Mouse (Mus musculus) telencephalon, adult 2 months (tissue): Measurements from ENCODE around the gene Atcay.
A peak's percentile ranks its signal among the peaks of the same experiment; 100 is the strongest.
"Not testable (repeated sequence)": the region's sequence is repeated elsewhere in the genome, so short reads cannot be mapped to it uniquely, and the experiment has no call there.

Experiments
- DNase-seq: peaks from one replicate; pipeline ENCODE4 v3.0.0-alpha.2; 2011; ENCODE audit warnings: low read depth, low spot score

The Atcay gene

GRCm38 (mm10) chr10:81179451-81180342 is 50.9 kb downstream of the Atcay start:
- DNase-seq = no peak

- DNase-seq = no peak
Measured at GRCm38 (mm10) chr10:81178927-81179326, 51.7 kb downstream of the Atcay start.

- no peak for DNase-seq
Measured at GRCm38 (mm10) chr10:81177958-81178712, 52.5 kb downstream of the Atcay start.

- DNase-seq = no peak
Measured at GRCm38 (mm10) chr10:81177491-81177925, 53.1 kb downstream of the Atcay start.

- peak; percentile 85 for DNase-seq
Measured at GRCm38 (mm10) chr10:81176466-81177271, 54.0 kb downstream of the Atcay start, which contains the start of gene Eef2. TSS of gene Eef2 (plus strand) at chr10:81176631.

GRCm38 (mm10) chr10:81175936-81176465 is 54.6 kb downstream of the Atcay start:
- no peak for DNase-seq

GRCm38 (mm10) chr10:81175345-81175701 is 55.3 kb downstream of the Atcay start:
- not testable (repeated sequence) for DNase-seq

GRCm38 (mm10) chr10:81174617-81175344 is 55.9 kb downstream of the Atcay start:
- DNase-seq = peak; percentile 75

GRCm38 (mm10) chr10:81173132-81173531 is 57.5 kb downstream of the Atcay start:
- peak; percentile 72 for DNase-seq

GRCm38 (mm10) chr10:81169411-81169900 is 61.2 kb downstream of the Atcay start:
- DNase-seq = not testable (repeated sequence)

GRCm38 (mm10) chr10:81168521-81169244 is 62.0 kb downstream of the Atcay start:
- peak; percentile 62 for DNase-seq

- no peak for DNase-seq
Measured at GRCm38 (mm10) chr10:81168087-81168431, 62.6 kb downstream of the Atcay start.

GRCm38 (mm10) chr10:81167200-81168086 is 63.2 kb downstream of the Atcay start, which contains the start of gene Pias4:
TSS of gene Pias4 (minus strand) at chr10:81167923.
- DNase-seq = peak; percentile 98

- no peak for DNase-seq
Measured at GRCm38 (mm10) chr10:81165118-81165517, 65.5 kb downstream of the Atcay start.

GRCm38 (mm10) chr10:81162318-81162652 is 68.3 kb downstream of the Atcay start:
- DNase-seq = no peak

- no peak for DNase-seq
Measured at GRCm38 (mm10) chr10:81161602-81162317, 68.9 kb downstream of the Atcay start.

GRCm38 (mm10) chr10:81154736-81155135 is 75.9 kb downstream of the Atcay start:
- no peak for DNase-seq
